Mouse (Mus musculus) fibroblast of lung, adult 2 months (primary cell): ENCODE measurements around the gene Ltbp3.

Source experiments
- DNase-seq: peaks from one replicate; pipeline ENCODE4 v3.0.0-alpha.2; 2011; ENCODE audit warnings: low read depth

Ltbp3 gene

DNA sequence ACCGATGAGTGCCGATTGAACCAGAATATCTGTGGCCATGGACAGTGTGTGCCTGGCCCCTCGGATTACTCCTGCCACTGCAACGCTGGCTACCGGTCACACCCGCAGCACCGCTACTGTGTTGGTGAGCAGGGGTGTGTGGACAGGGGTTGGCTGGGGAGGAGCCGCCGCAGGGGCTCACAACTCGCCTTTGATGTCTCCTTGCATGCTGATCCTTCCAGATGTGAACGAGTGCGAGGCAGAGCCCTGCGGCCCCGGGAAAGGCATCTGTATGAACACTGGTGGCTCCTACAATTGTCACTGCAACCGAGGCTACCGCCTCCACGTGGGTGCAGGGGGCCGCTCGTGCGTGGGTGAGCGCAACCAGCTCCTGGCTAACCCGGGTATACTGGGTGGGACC lies 10.2 kb downstream of the Ltbp3 start:
- no peak for DNase-seq

DNA sequence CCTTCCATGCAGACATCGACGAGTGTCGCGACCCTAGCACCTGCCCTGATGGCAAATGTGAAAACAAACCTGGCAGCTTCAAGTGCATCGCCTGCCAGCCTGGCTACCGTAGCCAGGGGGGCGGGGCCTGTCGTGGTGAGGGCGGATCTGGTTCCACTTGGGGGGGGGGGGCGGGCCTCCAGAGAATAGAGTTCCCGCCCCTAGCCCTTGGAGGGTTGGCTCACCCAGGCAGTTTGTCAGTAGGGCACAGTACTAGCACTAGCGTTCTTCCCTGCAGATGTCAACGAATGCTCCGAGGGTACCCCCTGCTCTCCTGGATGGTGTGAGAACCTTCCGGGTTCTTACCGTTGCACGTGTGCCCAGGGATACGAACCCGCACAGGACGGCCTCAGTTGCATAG lies 11.0 kb downstream of the Ltbp3 start:
- DNase-seq, result no peak

DNA sequence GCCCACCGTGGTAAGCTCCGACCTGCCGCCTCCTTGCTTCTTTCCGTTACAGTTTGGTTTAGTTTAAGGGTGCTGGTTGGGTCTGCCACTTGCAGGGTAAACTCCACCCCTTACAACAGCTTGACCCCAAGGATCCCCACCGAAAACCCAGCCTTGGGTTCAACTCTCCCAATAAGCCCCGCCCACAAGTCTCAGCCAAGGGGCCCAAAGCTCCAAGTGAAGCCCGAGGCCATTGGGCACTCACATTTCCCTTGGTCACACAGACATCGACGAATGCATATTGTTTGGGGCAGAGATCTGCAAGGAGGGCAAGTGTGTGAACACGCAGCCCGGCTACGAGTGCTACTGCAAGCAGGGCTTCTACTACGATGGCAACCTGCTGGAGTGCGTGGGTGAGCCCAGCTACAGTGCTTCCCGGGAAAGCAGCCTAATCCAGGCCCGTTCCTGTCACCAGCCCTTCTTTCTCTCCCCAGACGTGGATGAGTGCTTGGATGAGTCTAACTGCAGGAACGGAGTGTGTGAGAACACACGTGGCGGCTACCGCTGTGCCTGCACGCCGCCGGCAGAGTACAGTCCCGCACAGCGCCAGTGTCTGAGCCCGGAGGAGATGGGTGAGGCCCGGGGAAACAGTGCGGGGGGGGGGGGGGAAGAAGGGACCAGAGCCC lies 15.7 kb downstream of the Ltbp3 start:
- DNase-seq, result no peak

DNA sequence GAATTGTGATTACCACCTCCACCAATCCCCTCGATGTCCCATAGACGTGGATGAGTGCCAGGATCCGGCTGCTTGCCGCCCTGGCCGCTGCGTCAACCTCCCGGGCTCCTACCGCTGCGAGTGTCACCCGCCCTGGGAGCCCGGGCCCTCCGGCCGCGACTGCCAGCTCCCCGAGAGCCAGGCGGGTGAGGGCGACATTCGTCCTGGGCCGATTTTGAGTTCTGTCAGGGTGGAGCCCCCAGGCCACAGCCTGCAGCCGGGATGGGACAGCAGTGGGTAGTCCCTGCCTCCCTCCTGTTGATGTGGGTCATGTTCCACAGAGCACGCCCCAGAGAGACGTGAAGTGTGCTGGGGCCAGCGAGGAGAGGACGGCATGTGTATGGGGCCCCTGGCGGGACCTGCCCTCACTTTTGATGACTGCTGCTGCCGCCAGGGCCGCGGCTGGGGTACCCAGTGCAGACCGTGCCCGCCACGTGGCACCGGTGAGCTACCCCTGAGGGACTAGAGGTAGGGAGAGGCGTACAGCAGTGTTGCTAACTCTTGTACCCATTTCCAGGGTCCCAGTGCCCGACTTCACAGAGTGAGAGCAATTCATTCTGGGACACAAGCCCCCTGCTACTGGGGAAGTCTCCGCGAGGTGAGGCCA lies 16.4 kb downstream of the Ltbp3 start:
- DNase-seq, result no peak

DNA sequence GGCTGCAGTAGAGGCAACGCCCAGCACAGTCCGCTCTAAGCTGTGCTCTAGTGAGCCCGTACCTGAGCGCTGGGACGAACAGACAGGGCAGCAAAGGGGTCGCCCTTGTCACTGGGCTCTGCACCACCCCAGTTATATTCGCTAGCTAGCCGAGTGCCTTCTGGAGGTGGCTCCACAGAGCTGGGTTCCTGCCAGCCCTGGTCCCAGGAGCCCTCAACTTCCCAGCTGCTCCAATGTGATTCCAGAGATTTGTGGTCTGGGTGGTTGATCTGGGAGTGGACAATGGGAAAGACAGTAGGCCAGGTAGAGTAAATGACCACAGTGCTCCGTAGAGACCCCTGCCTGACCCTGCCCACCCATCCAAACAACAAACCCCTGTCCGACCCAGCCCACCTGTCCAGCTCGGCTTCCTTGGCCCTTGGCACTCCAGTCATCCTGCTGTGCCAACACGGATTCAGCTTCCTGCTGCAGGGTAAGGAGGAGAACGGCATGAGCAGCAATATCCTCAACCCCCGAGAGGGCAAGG lies 18.2 kb downstream of the Ltbp3 start:
- DNase-seq, result no peak

DNA sequence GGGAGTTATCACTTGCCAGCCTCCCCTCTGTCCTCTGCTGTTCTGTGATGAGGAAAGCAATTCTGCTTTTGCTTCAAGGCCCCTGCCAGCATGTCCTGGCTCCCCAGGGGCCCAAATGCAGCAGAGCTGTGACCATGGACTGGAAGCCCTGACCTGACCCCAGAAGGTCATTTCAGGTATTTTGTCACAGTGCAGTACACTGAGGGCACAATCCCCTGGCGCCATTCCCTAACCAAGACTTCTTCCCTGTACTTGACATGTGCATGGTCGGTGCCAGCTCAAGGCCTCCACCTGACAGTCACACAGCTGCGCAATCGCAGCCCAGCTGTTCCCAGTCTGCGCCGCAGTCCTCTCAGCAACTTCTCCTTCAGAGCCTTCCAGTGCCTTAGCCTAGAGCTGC lies 22.5 kb downstream of the Ltbp3 start:
- no peak for DNase-seq

DNA sequence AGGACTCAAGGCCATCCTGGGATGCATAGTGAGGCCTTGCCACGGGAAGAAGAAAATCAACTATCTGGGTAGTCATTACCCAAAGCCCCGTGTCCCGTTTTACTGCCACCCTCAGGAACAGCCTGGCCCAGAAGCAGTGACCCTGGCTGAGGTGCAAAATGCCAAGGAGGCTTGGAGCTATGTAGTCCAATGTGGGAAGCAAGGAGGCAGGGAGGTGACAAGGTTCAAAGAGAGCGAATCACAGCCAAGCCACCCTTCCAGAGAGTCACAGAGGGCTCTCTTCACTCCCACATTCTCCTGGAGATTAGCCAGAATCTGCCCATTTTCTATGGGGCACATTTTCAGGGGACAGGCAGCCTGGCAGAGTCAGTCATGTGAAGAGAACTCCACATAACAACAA lies 26.6 kb downstream of the Ltbp3 start:
- DNase-seq, result no peak

DNA sequence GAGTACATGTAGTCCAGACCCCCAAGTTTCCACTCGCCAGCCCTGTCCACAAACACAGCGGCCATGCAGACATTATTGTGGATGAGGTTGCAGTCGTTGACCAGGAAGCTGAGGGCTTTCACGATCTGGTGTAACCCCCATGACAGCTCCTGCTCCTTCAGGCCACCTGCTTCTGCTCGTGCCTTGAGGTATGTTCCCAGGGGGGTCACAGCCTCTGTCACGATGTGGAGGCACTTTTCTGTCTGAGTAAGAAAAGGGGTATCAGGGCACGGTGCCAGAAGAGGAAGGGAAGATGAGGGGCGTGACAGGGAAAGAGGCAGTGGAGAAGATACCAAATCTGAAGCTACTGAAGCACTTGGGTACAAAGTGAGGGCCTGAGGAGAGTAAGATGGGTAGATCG lies 29.6 kb downstream of the Ltbp3 start:
- no peak for DNase-seq

DNA sequence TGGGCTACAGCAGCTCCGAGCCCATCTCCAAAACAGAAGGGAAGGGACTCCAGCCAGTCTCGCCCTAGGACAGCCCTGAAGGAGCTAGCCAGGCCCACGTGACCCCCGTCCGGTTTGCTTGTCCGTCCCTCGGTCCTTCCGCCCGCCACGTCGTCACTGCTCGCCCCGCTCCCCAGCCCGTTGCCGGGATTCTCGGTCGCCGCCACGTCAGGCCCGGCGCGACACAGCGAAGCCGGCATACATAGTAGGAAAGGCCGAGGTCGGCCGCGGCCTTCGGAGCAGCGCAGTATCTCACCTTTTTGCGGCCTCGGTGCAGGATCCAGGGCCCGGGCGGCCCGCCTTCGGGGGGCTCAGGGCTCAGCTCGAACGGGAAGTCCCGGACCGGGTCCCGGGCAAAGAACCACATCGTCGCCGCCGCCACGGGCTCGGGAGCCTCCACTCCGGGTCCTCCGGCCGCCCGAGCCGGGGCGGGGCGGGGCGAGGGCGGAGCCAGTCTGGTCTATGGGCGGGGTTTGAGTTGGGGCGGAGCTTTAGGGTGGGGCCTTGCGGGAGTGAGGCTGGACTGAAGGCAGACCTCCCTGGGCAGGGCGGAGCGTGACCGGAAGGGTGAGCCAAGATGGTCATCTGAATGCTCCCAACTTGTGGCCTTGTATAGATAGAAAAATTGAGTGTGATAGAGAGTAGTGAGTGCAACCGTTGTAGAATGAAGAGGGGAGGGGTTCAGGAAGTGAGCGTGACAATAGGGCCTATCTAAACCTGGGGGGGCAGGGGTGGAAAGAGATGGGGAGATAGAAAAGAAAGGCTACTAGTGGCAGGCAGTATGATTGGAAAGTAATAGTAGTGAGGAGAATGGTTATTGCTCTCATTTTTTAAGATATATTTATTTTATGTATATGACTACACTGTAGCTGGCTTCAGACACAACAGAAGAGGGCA lies 30.5 kb downstream of the Ltbp3 start, which contains the start of gene Scyl1:
TSS of gene Scyl1 (minus strand) at position 495 of the 936 bp plus-strand sequence.
- DNase-seq, result peak; percentile 67

DNA sequence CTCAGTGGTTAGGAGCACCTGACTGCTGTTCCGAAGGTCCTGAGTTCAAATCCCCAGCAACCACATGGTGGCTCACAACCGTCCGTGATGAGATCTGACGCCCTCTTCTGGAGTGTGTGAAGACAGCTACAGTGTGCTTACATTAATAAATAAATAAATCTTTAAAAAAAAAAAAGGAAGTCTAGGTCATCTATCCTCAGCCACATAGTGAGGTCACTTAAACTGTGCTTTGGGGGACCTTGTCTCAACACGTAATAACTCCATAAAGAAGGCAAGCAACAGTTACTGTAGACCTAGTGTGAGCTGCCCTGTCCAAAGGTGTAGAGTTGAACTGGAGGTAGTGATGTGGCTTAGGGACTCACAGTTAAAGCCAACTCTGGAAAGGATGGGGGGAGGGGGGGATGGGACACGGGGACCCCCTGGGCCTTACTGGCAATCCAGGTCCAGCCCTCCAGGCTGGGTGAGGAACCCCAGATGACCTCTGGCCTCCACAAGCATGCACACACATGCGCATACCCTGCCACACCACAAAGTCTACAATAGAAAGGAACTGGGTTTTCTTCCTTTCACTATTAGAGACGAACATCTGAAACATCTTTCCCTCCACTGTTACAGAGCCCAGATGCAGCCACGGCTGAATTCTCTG lies 36.8 kb downstream of the Ltbp3 start:
- DNase-seq, result no peak

DNA sequence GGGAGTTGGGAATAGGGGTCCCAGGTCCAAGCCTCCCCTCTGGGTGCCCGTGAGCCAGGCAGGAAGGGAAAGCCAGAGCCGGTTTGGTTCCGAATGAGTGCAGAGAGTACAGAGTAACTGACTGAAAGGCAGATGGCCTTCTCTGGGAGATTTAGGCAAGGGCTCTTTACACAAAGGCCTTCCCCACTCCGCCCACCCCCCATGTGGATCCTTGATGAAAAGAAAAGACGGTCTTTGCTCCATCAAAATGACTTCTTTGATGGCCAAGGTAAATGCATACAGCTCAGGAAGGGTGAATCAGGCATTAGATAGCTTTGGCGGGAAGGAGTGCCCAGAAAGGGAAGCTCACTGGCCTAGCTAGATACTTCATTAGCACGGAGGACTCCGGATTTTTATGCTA lies 37.6 kb downstream of the Ltbp3 start:
- DNase-seq, result no peak

DNA sequence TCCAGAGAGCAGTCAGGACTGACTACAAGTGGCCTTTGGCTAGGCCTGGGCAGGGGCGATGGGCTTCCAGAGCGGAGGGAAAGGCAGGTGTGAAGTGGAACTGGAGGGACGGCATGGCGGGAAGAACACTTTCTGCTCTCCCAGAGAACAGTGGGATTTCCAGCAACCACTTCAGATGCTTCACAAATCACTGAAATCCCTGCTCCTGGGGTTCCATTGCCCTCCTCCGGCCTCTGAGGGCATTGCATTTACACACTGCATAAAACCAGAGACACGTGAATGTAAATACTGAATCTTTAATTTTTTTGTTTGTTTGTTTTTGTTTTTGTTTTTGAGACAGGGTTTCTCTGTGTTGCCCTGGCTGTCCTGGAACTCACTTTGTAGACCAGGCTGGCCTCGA lies 39.5 kb downstream of the Ltbp3 start:
- peak; percentile 48 for DNase-seq

DNA sequence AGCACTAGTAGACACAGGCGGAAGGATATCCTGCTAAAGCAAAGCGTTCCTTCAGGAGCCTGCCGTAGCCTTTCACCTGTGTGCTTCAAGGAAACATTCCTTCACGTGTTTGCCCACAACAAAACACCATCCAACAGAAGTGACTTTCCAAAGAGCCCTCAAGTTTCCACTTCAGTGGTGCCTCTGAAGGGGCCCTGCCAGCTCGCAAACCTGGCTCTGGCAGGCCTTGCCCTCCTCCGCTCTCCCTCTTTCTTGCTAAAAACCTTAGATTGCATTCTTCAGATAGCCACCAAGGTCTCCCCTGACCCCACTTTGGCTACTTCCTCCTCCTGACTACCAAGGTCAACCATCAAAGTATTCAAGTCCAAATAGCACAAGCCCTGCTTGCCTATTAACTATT lies 40.8 kb downstream of the Ltbp3 start:
- DNase-seq, result no peak

DNA sequence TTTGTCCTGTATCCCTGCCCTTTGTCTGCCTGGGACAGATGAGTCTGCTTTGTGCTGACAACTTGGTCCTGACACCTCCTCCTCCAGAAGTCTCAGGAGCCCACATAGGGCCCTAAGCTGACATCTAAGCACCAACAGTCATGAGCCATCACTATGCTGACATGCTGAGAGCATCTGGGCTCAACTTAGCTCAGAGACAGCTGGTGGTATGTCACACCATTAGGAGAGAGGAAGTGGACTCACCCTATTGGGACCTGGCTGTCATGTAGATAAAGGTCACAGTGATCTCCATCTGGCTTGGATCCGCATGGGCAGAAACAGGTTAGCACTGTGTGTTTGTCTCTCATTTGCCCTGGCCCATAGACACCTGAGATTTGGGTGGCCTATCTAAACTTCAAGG lies 41.4 kb downstream of the Ltbp3 start:
- no peak for DNase-seq

DNA sequence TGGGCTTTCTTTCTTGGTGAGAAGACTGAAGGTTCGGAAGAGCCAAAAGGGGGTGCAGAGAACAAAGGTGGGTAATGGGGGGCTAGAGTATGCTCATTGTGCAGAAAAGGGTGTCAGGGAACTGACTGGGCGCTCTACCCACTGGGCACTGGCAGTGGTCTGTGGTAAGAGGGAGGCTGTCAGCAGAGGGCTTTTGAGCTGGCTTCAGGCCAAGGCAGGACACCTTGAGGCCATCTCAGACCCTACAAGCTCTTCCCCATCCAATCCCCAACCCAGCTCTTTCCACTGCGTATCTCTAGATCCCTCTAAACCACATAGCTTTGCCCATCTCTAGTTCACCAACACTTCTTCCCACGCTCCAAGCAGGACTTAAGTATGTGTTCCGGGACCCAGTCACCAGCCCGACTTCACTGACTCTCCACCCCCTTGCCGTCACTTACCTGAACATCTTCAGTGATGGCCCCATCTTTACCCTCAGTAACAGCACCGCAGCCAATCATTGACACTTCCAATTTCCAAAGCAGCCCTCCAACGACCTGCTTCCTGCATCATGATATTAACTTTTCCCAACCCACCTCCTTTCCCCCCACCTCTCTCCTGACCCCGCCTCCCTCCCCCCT lies 44.4 kb downstream of the Ltbp3 start:
- DNase-seq, result no peak

DNA sequence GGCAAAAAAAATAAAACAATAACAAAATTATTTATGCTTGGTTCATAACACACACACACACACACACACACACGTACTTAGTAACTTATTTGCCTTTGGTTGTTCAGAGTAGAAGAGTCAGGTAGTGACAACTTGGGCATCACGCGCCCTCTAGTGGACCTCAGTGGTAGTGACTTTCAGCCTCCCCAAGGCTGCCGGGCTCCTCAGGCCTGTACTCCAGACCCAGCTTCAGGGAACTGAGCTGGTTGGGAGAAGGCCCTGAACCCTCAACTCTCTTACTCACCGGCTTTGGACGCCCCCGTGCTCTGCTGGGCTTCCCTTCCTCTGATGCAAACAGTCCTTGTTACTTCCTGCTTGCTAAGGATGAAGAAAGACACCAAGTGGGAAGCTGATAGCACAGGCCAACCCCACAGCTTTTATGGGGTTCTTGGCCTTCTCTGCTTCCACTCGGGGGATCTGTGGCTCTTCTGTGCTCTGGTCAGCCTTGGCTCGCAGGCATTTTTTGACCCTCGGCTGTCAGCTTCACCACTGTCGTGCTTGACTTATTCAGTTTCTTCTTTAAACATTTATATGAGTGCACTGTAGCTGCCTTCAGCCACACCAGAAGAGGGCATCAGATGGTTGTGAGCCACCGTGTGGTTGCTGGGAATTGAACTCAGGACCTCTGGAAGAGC lies 45.9 kb downstream of the Ltbp3 start:
- peak; percentile 76 for DNase-seq

DNA sequence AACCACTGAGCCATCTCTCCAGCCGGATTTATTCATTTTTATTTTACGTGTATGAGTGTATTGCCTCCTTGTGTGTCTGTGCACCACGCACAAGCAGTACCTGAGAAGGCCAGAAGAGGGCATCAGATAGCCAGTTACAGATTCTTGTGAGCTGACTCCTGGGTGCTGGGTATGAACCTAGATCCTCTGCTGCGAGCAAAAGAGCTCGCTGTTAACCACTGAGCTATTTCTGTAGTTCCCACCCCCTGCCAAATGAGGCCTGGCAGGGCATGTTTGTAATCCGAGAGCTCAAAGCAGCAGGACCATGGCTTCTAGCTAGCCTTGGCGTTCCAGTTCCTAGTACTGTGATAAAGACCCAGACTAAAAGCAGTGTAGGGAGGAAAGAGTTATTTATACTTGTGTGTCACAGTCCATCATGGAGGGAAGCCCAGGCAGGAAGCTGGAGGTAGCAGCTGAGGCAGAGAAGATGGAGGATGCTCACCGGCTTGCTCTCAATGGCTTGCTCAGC lies 46.5 kb downstream of the Ltbp3 start:
- peak; percentile 95 for DNase-seq

DNA sequence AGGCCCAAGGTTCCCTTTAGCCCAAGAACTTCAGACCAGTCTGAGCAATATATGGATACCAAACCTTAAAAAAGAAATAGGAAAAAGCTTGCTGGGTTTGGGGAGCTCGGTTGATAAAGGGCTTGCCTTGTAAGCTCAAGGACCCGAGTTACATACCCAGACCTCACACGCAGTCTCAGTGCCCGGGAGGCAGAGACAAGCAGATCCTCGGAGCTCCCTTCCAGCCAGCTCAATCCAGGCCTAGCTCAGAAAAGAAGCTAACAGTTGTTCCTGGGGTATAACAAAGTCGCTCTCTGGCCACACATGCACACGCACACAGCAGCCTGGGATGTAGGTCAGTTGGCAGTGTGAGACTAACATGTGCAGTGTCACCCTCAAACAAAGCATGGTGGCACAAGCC lies 47.2 kb downstream of the Ltbp3 start:
- DNase-seq, result no peak

DNA sequence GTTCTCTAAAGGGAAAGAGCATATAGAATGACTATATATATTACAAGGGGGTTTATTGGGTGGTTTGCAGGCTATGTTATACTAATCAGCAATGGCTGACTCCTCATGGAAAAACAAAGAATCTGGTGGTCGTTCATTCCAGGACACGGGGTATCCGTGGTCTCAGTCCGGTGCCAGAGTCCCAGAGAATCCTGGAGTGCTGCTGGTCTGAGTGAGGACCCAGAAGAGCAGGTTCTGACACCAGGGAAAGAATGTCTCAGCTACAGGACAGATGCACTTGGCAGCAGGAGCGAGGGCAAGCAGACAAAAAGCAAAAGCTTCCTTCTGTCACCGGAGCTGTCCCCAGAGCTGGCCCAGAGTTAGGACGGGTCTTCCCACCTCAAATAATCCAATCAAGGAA lies 47.9 kb downstream of the Ltbp3 start:
- no peak for DNase-seq

DNA sequence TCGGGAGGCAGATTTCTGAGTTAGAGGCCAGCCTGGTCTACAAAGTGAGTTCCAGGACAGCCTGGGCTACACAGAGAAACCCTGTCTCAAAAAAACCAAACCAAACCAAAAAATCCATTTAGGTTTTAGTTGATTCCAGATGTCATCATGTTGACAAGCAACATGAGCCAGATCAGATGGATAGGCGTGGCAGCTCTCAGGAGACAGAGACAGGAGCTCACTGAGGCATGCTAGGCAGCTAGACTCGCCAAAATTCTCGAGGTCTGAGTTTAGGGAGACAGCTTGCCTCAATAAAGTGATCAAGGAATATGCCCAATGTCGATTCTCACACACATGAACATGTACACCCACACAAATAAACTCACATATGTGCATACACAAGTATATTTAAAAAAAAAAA lies 48.4 kb downstream of the Ltbp3 start:
- DNase-seq, result no peak

DNA sequence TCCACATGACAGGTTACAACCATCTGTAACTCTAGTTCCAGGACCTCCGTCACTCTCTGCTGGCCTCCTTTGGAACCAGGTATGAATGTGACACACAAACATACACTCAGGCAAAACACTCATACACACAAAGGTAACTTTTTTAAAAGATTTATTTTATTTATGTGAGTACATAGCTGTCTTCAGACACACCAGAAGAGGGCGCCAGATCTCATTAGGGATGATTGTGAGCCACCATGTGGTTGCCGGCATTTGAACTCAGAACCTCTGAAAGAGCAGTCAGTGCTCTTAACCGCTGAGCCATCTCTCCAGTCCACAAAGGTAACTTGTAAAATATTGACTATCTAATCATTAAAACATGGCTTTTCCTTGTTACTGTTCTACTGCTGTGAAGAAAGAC lies 50.6 kb downstream of the Ltbp3 start:
- DNase-seq, result no peak
